Mouse (Mus musculus) heart, adult 18-20 months (tissue): Measurements from ENCODE around the gene Cep41. TPM values are rescaled to one million over a fixed set of nuclear protein-coding genes. Genes with fewer than 3 reads are reported as not detected.

Experiments
- DNase-seq, 2 experiments: peaks; one replicate each; pipeline ENCODE4 v3.0.0; 2021 to 2022; ENCODE audit warnings: mixed read lengths in 1 of 2
- microRNA-seq, 2 experiments: library from miRNA; unstranded; fragments of <30 nt; microRNA quantifications; one replicate each; pipeline ENCODE4 v1.2.0; 2022
- total RNA-seq, 2 experiments: library from RNA; stranded (reverse); gene quantifications; 2 replicates each; pipeline ENCODE4 v1.2.3; 2021

Gene Cep41
- total RNA-seq, 2 experiments from 2014 or later, result 1.3 to 1.5 TPM

GRCm38 (mm10) chr6:30624763-30625162 is 68.8 kb downstream of the Cep41 start:
- no peak for DNase-seq

- DNase-seq, result no peak
Observed at GRCm38 (mm10) chr6:30621986-30622389, 71.6 kb downstream of the Cep41 start.

GRCm38 (mm10) chr6:30620994-30621393 is 72.6 kb downstream of the Cep41 start:
- no peak for DNase-seq

- peak; percentile 27 to 39 for DNase-seq
Observed at GRCm38 (mm10) chr6:30620591-30620990, 73.0 kb downstream of the Cep41 start.

- DNase-seq, result no peak
Observed at GRCm38 (mm10) chr6:30619606-30620005, 73.9 kb downstream of the Cep41 start.

- DNase-seq, result no peak
Observed at GRCm38 (mm10) chr6:30618735-30619134, 74.8 kb downstream of the Cep41 start.

GRCm38 (mm10) chr6:30617959-30618590 is 75.5 kb downstream of the Cep41 start:
- DNase-seq, result no peak

GRCm38 (mm10) chr6:30617020-30617958 is 76.3 kb downstream of the Cep41 start:
- no peak for DNase-seq

- DNase-seq, result no peak
Observed at GRCm38 (mm10) chr6:30616491-30616941, 77.0 kb downstream of the Cep41 start.

GRCm38 (mm10) chr6:30615741-30616140 is 77.8 kb downstream of the Cep41 start:
- DNase-seq, result no peak

- DNase-seq, result no peak
Observed at GRCm38 (mm10) chr6:30614251-30614650, 79.3 kb downstream of the Cep41 start.

- DNase-seq, result no peak
Observed at GRCm38 (mm10) chr6:30611212-30611611, 82.3 kb downstream of the Cep41 start.

- DNase-seq, result no peak
Observed at GRCm38 (mm10) chr6:30610710-30611109, 82.8 kb downstream of the Cep41 start, which contains the start of gene Cpa5. Cpa5 (plus strand) TSS chr6:30611010.

GRCm38 (mm10) chr6:30605672-30606071 is 87.9 kb downstream of the Cep41 start:
- no peak for DNase-seq

GRCm38 (mm10) chr6:30605111-30605510 is 88.4 kb downstream of the Cep41 start:
- DNase-seq, result no peak

- DNase-seq, result no peak
Observed at GRCm38 (mm10) chr6:30604342-30604867, 89.1 kb downstream of the Cep41 start.

Small RNAs within 50 kb of the gene (microRNA-seq; reads per million reads assigned to microRNA genes)
- gene Mir335, result 672 to 1,021 reads per million in 2 experiments

Other genes starting within 250 kb of the Cep41 start
- 1 to 10 TPM; 8.5 to 8.6 TPM for gene Tmem209, start 184.0 kb downstream of the Cep41 start, total RNA-seq
- gene Ssmem1, start 183.9 kb downstream of the Cep41 start, total RNA-seq, result under 1 TPM in 1 of 2 experiments, not detected in 1; 0.41 TPM
- under 1 TPM in 1 of 2 experiments, not detected in 1; 0.25 TPM for gene Cpa2, start 152.2 kb downstream of the Cep41 start, total RNA-seq
- gene Cpa4, start 125.4 kb downstream of the Cep41 start, total RNA-seq, result not detected
- not detected for gene Cpa5, start 82.7 kb downstream of the Cep41 start, total RNA-seq
- gene Cpa1, start 54.5 kb downstream of the Cep41 start, total RNA-seq, result not detected
- 1 to 10 TPM; 5.4 to 6.8 TPM for gene Mest, start 29.8 kb upstream of the Cep41 start, total RNA-seq
- 10 to 100 TPM; 36.9 to 41.8 TPM for gene Copg2, start 203.0 kb upstream of the Cep41 start, total RNA-seq
- not detected for gene Tsga13, start 221.8 kb upstream of the Cep41 start, total RNA-seq